Mouse (Mus musculus) right cerebral cortex, postnatal 36 days (tissue): ENCODE data around the gene Zbtb9.
A peak's percentile ranks its signal among the peaks of the same experiment; 100 is the strongest.
"Not testable (repeated sequence)": the region's sequence is repeated elsewhere in the genome, so short reads cannot be mapped to it uniquely, and the experiment has no call there.

Source experiments
- DNase-seq, 2 experiments: peaks; one replicate each; pipeline ENCODE4 v3.0.0; 2022; ENCODE audit warnings: low spot score in 2 of 2, mixed read lengths in 1 of 2

Zbtb9 gene

DNA sequence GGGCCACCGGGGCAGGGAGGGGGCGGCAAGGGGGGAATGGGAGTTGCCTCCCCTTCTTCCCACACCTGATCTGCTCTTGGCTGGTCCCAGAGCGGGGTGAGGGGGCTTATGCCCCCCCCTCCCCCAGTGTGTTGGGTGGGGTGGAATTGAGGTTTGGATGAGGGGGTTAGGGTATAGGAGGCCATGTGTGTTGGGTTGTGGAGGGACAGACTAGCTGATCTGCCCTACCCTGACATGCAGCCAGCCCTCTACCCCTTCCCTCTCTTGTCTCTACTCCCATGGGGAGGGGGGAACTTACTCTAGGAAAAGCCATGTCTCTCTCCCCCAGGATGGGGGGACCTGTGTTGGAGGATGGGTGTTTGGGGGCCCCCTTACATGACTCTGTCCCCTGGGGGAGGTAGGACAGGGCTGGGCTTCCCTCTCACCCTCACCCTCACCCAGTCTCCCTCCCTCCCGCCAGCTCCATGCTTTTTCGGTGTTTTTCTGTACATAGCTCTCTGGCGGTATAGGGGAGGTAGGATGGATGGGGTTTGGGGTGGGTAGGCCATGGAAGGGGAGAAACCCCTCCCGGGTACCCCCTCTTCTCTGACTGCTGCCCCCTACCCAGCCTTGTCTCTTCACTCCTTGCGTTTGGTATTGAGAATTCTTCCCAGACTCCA lies 1.6 kb upstream of the Zbtb9 start:
- DNase-seq, result no peak

DNA sequence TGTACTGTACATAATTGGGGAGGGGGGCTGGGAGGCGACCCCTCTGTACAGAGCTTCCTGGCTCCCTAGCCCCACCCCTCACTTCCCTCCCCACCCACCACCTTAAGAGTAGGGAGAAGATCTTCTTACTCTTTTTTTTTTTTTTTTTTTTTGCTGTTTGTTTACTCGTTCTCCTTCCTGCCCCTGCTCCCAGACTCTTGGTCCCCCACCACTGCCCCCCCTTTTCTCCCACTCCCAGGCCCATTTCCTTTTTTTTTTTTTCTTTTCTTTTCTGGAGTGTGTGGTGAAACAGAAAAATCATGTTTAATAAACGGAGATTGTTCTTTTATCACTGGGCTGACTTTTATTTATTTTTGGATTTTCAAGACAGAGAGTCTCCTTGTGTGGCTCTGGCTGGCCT lies 860 bp upstream of the Zbtb9 start:
- DNase-seq, result no peak

DNA sequence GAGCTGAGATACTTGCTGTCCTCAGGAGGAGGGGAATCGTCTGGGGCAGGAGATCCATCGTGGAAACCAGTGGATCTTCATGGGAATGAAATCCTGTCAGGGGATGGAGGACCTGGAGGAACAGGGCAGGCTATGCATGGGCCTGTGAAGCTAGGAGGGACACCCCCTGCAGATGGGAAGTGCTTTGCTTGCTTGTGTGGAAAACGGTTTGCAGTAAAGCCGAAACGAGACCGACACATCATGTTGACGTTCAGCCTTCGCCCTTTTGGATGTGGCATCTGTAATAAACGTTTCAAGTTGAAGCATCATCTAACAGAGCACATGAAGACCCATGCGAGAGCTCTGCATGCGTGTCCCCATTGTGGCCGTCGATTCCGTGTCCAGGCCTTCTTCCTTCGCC lies 1.6 kb downstream of the Zbtb9 start:
- no peak for DNase-seq

DNA sequence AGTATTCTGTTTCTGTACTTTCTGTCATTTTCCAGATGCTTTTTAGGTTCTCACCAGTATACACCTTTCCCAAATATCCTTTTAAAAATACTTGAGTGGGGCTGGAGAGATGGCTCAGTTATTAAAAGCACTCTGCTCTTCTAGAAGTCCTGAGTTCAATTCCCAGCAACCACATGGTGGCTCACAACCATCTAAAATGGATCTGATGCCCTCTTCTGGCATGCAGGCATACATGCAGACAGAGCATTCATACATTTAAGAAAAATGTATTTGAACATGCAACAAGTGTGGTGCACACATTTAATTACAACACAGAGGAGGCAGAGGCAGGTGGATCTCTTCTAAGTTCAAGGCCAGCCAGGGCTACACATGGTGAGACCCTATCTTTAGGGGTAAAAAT lies 2.4 kb downstream of the Zbtb9 start:
- DNase-seq, result no peak

DNA sequence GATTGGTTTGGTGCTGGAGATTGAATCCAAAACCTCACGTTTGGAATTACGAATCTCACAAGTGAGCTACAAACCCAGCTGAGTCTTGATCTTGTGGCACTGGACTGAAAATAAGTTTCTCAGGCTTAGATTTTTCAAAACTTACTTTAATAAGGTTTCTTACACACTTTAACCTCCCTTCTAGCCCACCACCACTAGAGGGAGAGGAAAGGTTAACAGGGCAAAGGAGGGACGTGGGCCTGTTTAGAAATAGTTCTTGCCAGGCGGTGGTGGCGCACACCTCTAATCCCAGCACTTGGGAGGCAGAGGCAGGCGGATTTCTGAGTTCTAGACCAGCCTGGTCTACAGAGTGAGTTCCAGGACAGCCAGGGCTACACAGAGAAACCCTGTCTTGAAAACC lies 4.4 kb downstream of the Zbtb9 start:
- DNase-seq, result not testable (repeated sequence)

DNA sequence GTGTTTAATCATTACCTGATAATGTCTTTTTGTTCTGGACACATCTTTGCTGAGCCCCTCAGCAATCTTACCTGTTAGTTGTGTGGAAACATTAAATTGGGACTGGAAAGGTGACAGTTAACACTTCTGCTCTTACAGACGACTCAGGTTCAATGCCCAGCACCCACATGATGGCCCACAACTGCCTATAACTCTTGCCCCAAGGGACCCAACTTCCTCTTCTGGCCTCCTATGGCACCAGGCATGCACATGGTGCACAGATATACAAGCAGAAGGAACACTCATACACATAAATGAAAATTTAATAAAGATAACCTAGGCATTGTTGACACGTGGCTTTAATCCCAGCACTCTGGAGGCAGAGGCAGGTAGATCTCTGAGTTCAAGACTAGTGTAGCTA lies 6.5 kb downstream of the Zbtb9 start:
- no peak for DNase-seq

DNA sequence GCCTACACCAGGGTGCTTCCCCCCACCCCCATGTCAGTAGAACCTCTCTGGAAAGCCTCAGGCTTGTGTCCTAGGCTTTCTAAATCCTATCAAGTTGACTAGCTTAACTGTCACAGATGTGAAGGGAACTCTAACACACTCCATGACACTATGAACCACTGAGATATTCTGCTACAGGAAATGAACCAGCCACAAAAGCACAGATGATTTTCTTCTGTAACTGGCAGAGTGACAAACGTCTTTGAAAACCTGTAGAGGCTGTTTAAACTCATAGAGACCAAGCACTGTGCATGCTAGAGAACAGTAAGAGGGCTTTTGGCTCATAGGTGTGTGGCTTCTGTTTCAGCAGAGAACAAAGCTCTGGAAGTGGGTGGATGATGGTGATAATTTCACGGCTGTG lies 8.1 kb downstream of the Zbtb9 start:
- DNase-seq, result no peak

DNA sequence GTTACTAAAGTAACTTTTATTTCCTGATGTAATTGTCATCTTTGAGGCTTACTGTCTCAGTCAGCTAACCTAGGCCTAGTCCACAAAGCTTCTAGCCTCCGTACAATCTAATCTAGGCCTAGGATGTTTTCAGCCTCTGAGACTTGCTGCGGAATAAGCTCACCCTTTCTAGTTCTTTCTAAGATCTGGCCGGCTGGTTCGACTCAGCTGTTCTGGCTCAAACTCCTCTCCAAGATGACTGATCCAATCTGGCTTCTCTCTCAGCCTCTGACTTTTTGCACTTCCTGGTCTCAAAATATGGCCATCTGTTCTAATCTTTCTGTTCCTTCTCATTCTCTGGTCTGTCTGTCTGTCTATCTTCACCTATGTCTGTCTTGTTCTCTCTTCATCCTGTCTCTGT lies 10.4 kb downstream of the Zbtb9 start:
- no peak for DNase-seq

DNA sequence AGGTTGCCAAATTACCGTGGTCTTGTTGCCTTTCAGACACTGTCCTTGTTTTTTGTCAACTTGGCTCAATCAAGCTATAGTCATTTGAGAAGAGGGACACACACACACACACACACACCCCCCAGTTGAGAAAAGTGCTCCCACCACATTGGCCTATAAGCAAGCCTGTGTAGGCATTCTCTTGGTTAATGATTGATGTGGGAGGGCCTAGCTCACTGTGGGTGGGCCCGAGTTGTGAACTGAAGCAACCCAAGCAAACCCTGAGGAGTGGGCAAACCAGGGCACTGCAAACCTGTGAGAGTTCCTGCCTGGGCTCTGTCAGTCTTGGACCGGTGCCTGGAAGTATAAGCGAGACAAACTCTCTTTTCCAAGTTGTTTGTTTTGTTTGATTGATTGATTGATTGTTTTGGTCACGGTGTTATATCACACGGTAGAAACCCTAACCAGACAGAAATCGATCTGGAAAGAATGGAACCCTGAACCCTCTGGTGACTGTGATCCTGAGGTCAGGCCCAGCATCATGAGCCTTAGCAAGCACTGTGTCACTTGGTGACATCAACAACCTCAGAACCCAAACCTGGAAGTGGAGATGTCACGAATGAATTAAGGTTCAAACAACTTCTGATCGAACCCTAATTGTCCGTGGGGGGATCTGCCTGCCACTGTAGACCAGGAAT lies 12.7 kb downstream of the Zbtb9 start:
- DNase-seq, result no peak

DNA sequence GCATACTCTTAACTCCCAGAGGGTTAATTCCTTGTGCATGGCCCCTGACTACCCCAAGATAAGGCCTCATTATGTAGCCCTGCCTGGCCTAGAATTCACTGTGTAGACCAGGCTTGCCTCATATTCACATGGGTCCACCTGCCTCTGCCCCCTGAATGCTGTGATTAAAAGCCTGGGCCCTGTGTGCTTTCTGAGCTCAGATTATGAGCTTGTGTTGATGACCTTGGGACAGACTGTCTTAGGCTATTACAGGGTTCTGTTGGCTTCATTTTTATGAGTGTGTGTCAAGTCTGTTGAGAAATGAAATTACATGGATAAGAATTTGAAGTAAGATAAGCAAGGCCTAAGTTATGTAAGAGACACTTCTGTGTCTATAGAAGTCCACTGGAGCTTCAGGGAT lies 17.6 kb downstream of the Zbtb9 start:
- DNase-seq, result no peak

DNA sequence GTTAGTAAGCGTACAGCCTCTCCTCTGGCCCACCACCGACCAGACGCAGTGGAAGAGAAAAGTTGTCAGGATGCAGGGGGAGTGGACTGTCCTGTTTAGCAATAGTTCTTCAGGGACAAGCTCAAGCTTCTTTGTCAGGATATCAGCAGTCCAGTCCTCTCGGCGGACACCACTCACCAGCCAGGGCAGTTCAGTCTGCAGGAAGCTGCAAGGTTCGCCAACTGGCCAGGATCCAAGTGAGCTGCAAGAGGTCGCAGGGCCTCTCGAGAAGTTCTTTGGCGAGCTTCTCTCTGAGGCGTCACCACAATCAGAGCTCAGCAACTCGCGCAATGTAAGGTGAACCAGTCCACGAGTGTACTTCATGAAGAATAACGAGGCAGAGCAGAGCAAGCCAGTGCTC lies 21.4 kb downstream of the Zbtb9 start:
- no peak for DNase-seq

DNA sequence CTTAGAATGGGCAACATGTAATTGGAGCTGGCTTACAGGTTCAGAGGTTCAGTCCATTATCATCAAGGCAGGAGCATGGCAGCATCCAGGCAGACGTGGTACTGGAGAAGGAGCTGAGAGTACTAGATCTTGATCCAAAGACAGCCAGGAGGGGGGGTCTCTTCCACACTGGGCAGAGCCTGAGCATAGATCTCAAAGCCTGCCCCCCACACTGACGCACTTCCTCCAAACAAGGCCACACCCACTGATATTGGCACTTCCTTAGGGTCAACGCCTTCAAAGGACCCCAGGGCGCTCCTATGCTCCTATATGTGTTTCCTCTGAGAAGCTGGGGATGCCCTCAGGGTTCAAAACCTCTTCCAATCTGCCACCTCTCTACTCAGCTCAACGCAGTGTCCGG lies 22.0 kb downstream of the Zbtb9 start:
- no peak for DNase-seq

DNA sequence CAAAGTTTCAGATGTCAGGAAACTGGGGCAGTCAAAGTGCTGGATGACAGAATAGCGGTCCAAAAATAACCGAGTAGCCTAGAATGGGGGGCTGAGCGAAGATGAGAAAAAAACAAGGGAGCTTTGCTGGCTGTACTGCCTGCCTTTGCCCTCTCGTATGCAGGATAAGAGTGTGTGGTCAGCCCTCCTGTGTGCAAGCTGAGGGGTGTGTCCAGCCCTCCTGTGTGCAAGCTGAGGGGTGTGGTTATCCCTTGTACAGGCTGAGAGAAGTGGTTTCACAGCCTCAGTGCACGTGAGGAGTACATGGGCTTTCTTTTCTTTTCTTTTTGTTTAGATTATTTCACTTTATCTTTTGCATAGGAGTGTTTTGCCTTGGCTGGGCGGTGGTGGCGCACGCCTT lies 22.6 kb downstream of the Zbtb9 start:
- no peak for DNase-seq

DNA sequence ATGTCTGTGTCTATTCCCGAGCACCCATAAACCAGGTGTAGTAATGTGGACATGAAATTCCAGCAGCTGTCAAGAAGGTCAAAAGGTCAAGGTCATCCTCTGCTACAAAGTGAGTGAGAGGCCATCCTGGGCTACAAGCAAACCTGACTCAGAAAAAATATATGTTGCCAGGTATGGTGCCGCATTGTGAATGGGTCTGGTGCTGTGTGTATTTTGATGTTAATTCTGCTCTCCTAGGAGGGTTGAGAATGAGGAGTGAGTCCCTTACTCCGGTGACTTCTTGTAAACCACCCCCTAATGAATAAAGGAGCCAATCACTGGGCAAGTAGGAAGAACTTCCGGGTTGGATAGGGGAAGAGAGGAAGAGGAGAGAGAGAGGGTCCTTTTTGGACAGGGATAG lies 24.7 kb downstream of the Zbtb9 start:
- DNase-seq, result no peak

DNA sequence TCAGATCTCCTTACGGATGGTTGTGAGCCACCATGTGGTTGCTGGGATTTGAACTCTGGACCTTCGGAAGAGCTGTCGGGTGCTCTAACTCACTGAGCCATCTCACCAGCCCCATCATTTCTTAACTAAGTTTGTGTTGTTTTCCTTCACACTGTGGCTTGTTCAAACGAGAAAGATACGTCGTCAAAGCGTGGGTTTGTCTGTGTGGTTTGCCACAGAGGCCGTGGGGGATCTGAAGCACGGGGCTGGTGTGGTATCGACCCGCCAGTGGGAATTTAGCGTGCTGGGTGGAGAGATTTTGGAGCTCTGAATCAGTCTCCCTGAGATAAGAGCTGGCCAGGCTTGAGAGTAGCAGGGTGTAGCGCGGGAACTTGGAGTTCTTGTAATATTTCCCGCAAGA lies 25.3 kb downstream of the Zbtb9 start:
- DNase-seq, result no peak

DNA sequence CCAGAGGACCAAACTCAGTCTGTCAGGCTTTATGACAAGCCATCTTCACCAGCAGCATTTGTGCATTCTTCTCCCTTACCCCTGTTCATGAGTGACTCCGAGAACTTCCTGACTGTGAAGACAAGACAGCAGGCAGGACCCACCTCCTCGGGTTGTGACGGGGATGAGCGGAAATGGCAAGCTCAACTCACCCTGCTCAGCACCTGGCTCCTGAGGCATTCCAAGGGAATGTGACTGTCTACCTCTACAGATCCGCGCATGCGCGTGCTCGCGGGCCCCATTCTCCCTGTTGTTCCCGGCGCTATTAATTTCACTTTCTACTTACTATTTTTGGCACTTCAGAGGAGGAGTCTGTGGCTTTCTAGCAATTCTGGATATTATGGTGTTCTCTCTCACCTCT lies 27.0 kb downstream of the Zbtb9 start:
- no peak for DNase-seq

DNA sequence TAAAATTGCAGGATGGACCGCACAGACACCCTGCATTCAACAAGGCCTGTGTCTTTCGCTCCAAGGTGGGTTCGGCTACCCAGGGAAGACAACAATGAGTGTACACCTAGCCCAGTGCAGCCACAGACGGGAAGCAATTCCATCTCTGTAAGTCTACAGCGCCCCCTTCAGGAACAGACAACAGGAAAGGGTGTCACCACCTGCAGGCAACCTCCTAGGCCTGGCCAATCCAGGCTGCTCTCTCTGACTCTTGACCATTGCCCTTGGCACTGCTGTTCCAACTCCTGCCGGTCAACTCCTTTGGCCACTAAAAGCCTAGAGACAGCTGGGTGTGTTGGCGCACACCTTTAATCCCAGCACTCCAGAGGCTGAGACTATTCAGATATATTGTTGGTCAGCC lies 28.2 kb downstream of the Zbtb9 start:
- DNase-seq, result no peak

DNA sequence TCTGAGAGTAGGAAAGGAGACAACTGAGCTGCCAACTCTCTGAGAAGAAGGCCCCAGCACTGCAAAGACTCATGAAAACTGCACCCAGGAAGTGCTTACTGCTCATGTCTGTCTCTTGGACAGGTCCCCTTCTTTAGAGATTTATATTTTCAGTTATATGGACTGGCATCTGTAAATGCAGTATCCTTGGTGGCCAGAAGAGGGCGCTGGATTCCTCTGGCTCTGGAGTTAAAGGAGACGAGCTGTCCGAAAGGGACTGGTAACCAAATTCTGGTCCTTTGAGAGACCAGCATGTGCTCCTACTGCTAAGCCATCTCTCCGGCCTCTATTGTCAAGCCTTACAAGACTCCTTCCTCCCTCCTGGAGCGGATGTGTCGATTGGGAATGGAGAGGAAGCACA lies 28.9 kb downstream of the Zbtb9 start:
- no peak for DNase-seq

DNA sequence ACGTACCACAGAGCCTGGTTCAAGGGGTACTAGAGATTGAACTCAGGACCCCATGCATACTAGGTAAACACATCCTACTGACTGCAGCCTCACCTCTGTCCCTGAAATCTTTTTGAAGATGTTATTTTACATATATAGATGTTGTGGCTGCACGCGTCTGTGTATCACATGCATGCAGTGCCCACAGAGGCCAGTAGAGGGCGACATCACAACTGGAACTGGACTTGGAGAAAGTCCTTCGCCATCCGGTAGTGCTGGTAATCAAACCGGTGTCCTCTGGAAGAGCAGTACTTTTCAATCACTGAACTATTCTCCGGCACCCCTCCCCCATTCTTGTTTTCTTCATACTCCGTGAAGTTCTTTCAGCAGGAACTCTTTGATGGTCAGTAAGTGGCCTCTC lies 31.5 kb downstream of the Zbtb9 start:
- no peak for DNase-seq

DNA sequence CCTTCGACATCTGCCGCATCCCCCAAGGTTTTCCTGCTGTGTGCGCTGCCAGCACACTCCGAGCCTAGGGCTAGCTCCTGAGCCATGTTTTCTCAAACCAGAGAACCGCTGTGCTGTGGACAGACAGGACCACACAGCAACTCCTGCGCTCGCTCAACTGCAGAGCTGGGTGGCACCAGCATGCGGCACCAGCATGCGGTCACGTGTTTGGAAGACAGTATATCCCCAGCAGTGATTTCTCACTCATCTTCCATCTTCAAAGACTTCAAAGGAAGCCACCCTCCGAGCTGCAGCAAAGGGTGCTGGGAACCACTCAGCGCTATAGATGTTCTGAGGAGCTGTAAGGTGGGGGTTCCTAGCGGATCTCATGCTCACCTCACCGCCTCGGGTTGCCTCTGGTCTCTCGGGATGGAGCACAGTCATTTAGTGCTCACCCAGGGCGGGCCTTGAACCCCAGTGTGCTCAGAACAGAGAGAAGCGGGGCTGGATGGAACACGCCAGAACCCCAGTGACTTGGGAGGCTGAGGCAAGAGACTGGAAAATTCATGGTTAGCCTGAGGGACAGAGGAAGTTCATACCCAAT lies 32.0 kb downstream of the Zbtb9 start:
- DNase-seq, result no peak

DNA sequence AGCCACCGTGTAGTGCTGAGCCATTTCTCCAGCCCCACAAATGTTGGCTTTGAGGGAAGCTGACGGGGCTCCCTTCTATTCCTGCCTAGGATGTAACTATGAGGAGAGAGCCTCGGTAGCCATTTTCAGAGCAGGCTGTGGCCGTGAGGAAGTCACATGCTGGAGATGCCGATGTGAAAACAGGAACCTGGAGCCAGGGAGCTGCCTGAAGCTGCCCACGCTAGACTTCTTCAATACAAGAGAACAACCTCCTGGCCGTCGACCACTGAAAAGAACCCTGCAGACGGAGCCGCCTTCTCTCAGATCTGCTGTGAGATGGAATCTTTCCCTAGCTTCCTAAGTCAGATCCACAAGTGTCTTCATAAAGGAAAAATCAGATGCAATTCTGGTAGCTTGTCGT lies 32.7 kb downstream of the Zbtb9 start:
- DNase-seq, result peak in 1 of 2 experiments; percentile 48

DNA sequence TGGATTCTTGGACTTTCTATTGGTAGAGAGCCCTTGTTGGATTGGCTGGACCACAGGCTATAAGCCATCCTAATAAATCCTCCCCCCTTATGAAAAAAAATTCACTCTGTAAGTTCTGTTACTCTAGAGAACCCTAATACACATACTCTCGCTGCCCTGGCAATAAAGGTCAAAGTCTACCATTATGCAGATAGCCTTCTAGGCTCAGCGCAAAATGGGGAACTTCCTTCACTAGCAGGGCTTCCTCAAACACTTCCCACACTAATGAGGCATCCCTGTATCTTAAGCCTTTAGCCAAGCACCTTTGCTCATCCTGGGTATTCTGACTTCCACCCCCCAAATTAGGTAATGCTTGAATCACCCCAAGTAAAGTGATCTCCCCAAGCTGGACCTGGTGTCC lies 35.3 kb downstream of the Zbtb9 start:
- no peak for DNase-seq

DNA sequence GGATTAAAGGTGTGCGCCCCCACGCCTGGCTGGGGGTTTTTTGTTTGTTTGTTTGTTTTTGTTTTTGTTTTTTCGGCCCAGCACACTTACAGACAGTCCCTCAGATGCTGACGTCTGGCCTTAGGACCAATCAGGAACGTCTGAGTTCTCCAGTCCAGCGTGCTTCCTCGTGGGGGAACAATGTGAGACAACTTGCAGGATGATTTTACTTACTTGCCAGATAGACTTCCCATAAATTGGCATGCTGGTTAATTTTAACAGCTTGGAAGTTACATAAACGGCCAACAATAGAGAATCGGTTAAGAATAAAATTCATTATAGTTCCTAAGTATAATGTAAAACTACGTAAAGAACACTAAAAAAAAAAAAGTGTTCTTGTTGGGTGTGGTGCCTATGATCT lies 38.2 kb downstream of the Zbtb9 start:
- DNase-seq, result peak in 1 of 2 experiments; percentile 61
